Mouse (Mus musculus): ENCODE measurements at regions not wholly inside any gene's neighbourhood (a gene's known extent, or its start where the extent isn't known, plus 50 kb on each side); places are given as distances from the start of the nearest gene placed in this dataset.

DNA sequence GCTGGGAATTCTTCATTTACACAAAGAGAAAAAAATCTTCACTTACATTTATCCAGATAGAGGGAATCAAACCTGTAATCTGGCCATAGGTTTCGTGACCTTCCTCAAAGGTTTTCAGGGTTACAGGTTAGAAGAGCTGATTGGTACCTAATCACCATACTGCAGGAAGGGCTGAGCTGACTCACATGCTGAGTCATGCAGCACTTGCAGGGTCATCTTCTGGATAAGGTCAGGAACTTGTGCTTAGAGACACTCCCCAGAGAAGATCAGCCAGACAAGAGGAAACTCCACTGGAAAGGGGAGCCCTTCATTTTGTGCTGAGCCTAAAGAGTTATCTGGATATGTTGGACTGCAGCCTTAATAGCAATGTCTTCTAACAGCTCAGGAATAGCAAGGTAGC is 237.6 kb downstream of the Pax3 start:
- ATAC-seq (ENCODE audit: insufficient number of reproducible peaks, low FRiP score, low TSS enrichment, low read depth) (no peak), DNase-seq (ENCODE audit: low spot score) (no peak)
- WGBS = 76% methylated on average over 1 of the region's 1 CpGs

DNA sequence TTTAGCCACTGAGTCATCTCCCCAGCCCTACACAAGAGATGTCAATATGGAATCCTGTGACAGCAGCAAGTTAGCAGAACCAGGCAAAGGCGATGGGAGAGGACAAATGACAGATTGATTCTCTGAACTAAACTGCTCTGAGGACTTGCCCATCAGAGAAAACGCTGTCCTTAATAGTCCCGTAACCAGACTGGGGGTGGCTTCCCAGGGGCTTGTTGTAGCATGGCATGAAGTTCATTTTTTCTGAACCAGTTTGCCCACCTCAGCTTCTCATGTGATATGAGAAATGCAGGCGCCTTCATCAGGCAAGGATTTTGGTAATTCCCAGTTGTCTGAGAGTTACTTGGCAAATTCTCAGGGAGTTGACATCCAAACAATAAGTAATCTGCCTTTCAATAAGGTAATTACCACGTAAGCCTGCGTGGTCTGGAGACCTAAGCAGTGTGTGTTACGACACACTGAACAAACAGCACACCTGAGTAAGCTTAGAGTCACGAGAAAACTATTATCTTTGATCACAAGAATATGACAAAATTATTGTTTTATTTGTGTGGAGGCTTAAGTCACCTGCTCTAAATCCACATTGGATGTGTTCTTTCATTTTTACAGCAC is 239.7 kb downstream of the Pax3 start:
- H3K27me3 ChIP-seq (ENCODE audit: control insufficient read depth, insufficient read depth, low read length) = no peaks in the 10 kb centered on the region
- no peak overlapping the region for H3K4me3 ChIP-seq (ENCODE audit: low read depth, low read length)
- WGBS = 80% methylated on average over 8 of the region's 8 CpGs
- no peaks in the 10 kb centered on the region for H3K4me1 ChIP-seq (ENCODE audit: control insufficient read depth, insufficient read depth, low read length)
- H3K9me3 ChIP-seq (ENCODE audit: control insufficient read depth, low read length) = no peaks in the 10 kb centered on the region
- H3K27ac ChIP-seq (replicated peaks; ENCODE audit: low read depth, low read length) = no peak overlapping the region
- no peak overlapping the region for H3K9ac ChIP-seq (ENCODE audit: low read length)
- DNase-seq (ENCODE audit: low spot score) = no peak
- H3K4me2 ChIP-seq (ENCODE audit: low read depth, severe bottlenecking) = no peak overlapping the region
- ATAC-seq (ENCODE audit: insufficient number of reproducible peaks, low FRiP score, low TSS enrichment, low read depth) = no peak
- H3K36me3 ChIP-seq (ENCODE audit: control insufficient read depth, insufficient read depth, low read length) = no peaks in the 10 kb centered on the region

More for the DNA sequence above, 237.6 kb downstream of the Pax3 start:
- H3K9ac ChIP-seq (ENCODE audit: low read length) = no peak overlapping the region
- H3K4me3 ChIP-seq (ENCODE audit: low read depth, low read length) = no peak overlapping the region
- no peaks in the 10 kb centered on the region for H3K27me3 ChIP-seq (ENCODE audit: control insufficient read depth, insufficient read depth, low read length)
- H3K27ac ChIP-seq (replicated peaks; ENCODE audit: low read depth, low read length) = no peak overlapping the region
- no peaks in the 10 kb centered on the region for H3K36me3 ChIP-seq (ENCODE audit: control insufficient read depth, insufficient read depth, low read length)
- H3K4me1 ChIP-seq (ENCODE audit: control insufficient read depth, insufficient read depth, low read length) = no peaks in the 10 kb centered on the region
- H3K4me2 ChIP-seq (ENCODE audit: low read depth, severe bottlenecking) = no peak overlapping the region
- H3K9me3 ChIP-seq (ENCODE audit: control insufficient read depth, low read length) = no peaks in the 10 kb centered on the region

DNA sequence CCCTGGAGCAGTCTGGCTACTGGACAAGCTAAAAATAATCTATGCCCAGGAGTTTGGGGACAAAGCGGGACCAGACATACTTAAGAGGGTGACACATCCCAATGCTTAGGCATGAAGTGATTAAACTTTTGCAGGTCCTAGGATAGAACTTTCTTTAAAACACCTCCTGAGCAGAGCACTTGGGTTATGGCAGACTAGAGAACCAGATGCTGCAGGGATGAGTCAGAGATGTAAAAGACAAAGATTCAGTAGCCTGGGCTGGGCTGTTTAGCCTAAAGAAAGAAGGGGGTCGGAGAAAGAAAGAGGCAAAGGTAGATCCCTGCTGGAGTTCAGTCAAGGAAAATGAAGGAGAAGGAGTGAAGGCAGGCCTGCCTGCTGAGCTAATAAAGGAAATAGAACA is 249.0 kb downstream of the Pax3 start:
- Histone ChIP-seq H3K27me3 (ENCODE audit: control insufficient read depth, insufficient read depth, low read length) (no peaks in the 10 kb centered on the region), H3K36me3 (ENCODE audit: control insufficient read depth, insufficient read depth, low read length) (no peaks in the 10 kb centered on the region), H3K4me2 (ENCODE audit: low read depth, severe bottlenecking) (no peak overlapping the region), H3K9me3 (ENCODE audit: control insufficient read depth, low read length) (no peaks in the 10 kb centered on the region), H3K4me3 (ENCODE audit: low read depth, low read length) (no peak overlapping the region), H3K4me1 (ENCODE audit: control insufficient read depth, insufficient read depth, low read length) (peaks cover 5% of the 10 kb centered on the region; the same call in 1 of the 2 replicates), H3K9ac (ENCODE audit: low read length) (no peak overlapping the region), H3K27ac (replicated peaks; ENCODE audit: low read depth, low read length) (no peak overlapping the region)
- DNase-seq (ENCODE audit: low spot score) (no peak), ATAC-seq (ENCODE audit: insufficient number of reproducible peaks, low FRiP score, low TSS enrichment, low read depth) (no peak)
- 72% methylated on average over 2 of the region's 2 CpGs for WGBS

DNA sequence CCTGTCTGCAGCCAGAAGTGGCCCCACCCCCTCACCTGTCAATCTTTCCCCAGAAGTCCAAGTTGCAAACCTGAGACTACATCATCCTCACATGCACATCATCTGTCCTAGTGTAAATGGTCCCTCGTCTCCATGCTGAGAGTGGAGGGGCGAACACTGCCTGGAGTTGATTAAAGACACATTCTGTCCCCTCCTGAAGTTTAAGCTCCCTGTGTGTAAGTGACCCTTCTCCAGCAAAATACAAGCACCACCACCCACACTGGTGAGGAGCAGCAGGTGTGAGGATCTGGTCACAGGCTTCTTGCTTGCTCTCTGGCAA is 252.6 kb downstream of the Pax3 start:
- WGBS = 29% methylated on average over 2 of the region's 2 CpGs
- no peaks in the 10 kb centered on the region for H3K27me3 ChIP-seq (ENCODE audit: control insufficient read depth, insufficient read depth, low read length)
- H3K27ac ChIP-seq (replicated peaks; ENCODE audit: low read depth, low read length) = no peak overlapping the region
- no peak overlapping the region for H3K9ac ChIP-seq (ENCODE audit: low read length)
- H3K9me3 ChIP-seq (ENCODE audit: control insufficient read depth, low read length) = no peaks in the 10 kb centered on the region
- no peaks in the 10 kb centered on the region for H3K36me3 ChIP-seq (ENCODE audit: control insufficient read depth, insufficient read depth, low read length)
- DNase-seq (ENCODE audit: low spot score) = peak; percentile 23
- peaks cover 5% of the 10 kb centered on the region; the same call in 1 of the 2 replicates for H3K4me1 ChIP-seq (ENCODE audit: control insufficient read depth, insufficient read depth, low read length)
- H3K4me2 ChIP-seq (ENCODE audit: low read depth, severe bottlenecking) = no peak overlapping the region
- no peak overlapping the region for H3K4me3 ChIP-seq (ENCODE audit: low read depth, low read length)
- no peak for ATAC-seq (ENCODE audit: insufficient number of reproducible peaks, low FRiP score, low TSS enrichment, low read depth)

DNA sequence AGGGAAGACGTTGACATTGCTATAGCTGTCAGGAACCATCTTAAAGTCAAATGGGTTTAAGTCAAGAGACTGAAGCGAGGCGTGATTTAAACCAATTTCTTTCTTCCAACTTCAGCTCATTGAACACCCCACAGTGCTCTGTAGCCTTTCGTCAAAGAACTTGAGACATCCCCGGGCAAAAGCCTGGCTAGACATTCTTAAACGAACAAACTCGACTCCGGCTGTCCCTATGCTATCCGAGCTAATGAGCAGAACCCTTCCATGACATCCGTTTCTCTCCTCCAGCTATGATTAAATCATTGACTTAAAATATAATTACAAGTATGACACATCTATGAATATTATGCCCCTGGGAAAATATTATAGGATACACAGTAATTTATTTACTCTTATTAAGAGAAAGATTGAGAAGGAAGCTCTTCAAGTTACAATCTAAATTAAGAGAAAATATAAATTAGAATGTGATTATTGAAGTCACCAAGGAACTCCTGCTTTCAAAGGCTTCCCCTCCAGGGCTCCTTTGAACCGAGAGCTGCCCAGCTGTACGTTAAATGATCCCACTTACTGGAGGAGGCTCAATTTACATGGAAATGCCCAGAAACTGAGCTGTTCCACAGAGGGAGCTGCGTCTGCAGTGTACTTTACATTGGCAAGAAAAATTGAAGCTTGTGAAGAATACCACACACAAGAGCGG is 253.2 kb downstream of the Pax3 start:
- 61% methylated on average over 14 of the region's 14 CpGs for WGBS
- no peaks in the 10 kb centered on the region for H3K27me3 ChIP-seq (ENCODE audit: control insufficient read depth, insufficient read depth, low read length)
- H3K27ac ChIP-seq (replicated peaks; ENCODE audit: low read depth, low read length) = no peak overlapping the region
- peaks cover 5% of the 10 kb centered on the region; the same call in 1 of the 2 replicates for H3K4me1 ChIP-seq (ENCODE audit: control insufficient read depth, insufficient read depth, low read length)
- H3K36me3 ChIP-seq (ENCODE audit: control insufficient read depth, insufficient read depth, low read length) = no peaks in the 10 kb centered on the region
- no peak overlapping the region for H3K9ac ChIP-seq (ENCODE audit: low read length)
- H3K9me3 ChIP-seq (ENCODE audit: control insufficient read depth, low read length) = no peaks in the 10 kb centered on the region
- H3K4me2 ChIP-seq (ENCODE audit: low read depth, severe bottlenecking) = no peak overlapping the region
- DNase-seq (ENCODE audit: low spot score) = no peak
- no peak overlapping the region for H3K4me3 ChIP-seq (ENCODE audit: low read depth, low read length)
- ATAC-seq (ENCODE audit: insufficient number of reproducible peaks, low FRiP score, low TSS enrichment, low read depth) = no peak

DNA sequence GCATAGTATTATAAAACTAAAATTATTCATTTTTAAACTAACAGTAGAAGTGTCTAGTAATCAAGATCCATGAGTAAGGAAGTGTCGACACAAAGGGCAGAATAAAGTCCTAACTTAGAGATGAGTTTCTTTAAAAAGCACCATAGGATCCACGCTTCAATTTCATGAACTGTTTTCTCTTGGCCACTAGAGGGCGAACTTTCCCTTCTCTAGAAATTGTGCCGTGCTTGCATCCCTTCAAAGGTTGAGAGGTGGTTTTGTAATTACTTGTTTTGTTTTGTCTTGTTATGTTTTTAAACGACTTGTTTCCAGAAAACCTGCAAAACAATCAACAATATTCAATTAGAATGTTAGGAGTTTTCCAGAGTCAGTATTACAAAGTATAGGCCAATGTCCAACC is 253.8 kb downstream of the Pax3 start:
- no peak overlapping the region for H3K27ac ChIP-seq (replicated peaks; ENCODE audit: low read depth, low read length)
- H3K4me1 ChIP-seq (ENCODE audit: control insufficient read depth, insufficient read depth, low read length) = peaks cover 5% of the 10 kb centered on the region; the same call in 1 of the 2 replicates
- no peak for ATAC-seq (ENCODE audit: insufficient number of reproducible peaks, low FRiP score, low TSS enrichment, low read depth)
- no peak overlapping the region for H3K4me3 ChIP-seq (ENCODE audit: low read depth, low read length)
- 3% methylated on average over 5 of the region's 5 CpGs for WGBS
- no peaks in the 10 kb centered on the region for H3K9me3 ChIP-seq (ENCODE audit: control insufficient read depth, low read length)
- peak; percentile 24 for DNase-seq (ENCODE audit: low spot score)
- no peaks in the 10 kb centered on the region for H3K36me3 ChIP-seq (ENCODE audit: control insufficient read depth, insufficient read depth, low read length)
- H3K4me2 ChIP-seq (ENCODE audit: low read depth, severe bottlenecking) = no peak overlapping the region
- no peak overlapping the region for H3K9ac ChIP-seq (ENCODE audit: low read length)
- no peaks in the 10 kb centered on the region for H3K27me3 ChIP-seq (ENCODE audit: control insufficient read depth, insufficient read depth, low read length)

DNA sequence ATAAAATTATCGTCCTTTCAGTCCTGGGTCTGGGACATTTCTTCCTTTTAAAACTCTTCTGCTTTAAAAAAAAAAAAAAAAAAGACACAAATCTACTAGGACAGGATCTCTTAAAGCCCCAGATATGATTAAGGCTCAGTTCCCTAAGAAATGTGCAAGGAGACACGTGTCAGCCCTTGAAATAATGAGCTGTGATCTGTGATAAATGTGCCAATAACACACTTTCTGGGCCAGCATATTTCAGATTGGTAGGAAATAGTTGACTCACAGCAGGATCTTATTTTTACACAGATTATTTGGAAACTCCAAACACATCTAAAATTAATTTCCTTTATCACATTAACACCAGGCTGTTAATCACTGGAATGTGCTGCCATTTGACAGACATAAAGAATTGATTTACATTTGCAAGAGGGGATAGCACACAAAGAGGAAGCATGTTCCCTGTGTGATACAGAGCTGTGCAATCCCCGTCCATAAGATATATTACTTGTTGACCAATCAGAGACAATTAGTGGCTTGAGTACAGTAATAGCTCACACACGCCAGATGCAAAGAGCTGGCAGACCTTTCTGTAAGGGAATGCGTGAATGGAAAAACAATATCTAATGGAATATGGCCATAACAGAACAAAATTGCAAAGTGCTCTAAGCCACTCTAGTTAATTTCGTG is 263.7 kb downstream of the Pax3 start:
- Histone ChIP-seq H3K4me1 (ENCODE audit: control insufficient read depth, insufficient read depth, low read length) (no peaks in the 10 kb centered on the region), H3K4me2 (ENCODE audit: low read depth, severe bottlenecking) (no peak overlapping the region), H3K27ac (replicated peaks; ENCODE audit: low read depth, low read length) (no peak overlapping the region), H3K4me3 (ENCODE audit: low read depth, low read length) (no peak overlapping the region), H3K9ac (ENCODE audit: low read length) (no peak overlapping the region), H3K27me3 (ENCODE audit: control insufficient read depth, insufficient read depth, low read length) (no peaks in the 10 kb centered on the region), H3K36me3 (ENCODE audit: control insufficient read depth, insufficient read depth, low read length) (no peaks in the 10 kb centered on the region), H3K9me3 (ENCODE audit: control insufficient read depth, low read length) (no peaks in the 10 kb centered on the region)
- ATAC-seq (ENCODE audit: insufficient number of reproducible peaks, low FRiP score, low TSS enrichment, low read depth) = no peak
- 60% methylated on average over 6 of the region's 6 CpGs for WGBS
- DNase-seq (ENCODE audit: low spot score) = peak; percentile 6

DNA sequence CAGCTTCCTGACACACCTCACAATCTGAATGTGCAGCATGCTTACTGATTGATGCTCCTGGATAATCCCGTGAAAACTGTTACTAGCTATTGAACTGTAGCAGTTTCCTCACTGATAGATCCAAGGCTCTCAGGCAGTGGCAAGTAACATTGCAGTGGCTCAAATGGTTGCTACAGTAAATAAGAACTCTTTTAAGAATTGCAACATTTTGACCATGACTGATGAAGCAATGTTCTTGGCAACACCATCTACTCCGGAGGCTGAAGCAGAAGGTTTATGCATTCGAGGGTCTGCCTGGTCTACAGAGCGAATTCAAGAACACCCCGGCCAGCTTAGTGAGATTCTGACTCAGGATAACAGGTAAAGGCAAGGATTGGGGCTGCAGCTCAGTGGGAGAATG is 264.7 kb downstream of the Pax3 start:
- Histone ChIP-seq H3K4me3 (ENCODE audit: low read depth, low read length) (no peak overlapping the region), H3K4me2 (ENCODE audit: low read depth, severe bottlenecking) (no peak overlapping the region), H3K27ac (replicated peaks; ENCODE audit: low read depth, low read length) (no peak overlapping the region), H3K27me3 (ENCODE audit: control insufficient read depth, insufficient read depth, low read length) (no peaks in the 10 kb centered on the region), H3K9me3 (ENCODE audit: control insufficient read depth, low read length) (no peaks in the 10 kb centered on the region), H3K9ac (ENCODE audit: low read length) (no peak overlapping the region), H3K4me1 (ENCODE audit: control insufficient read depth, insufficient read depth, low read length) (no peaks in the 10 kb centered on the region), H3K36me3 (ENCODE audit: control insufficient read depth, insufficient read depth, low read length) (no peaks in the 10 kb centered on the region)
- no peak for ATAC-seq (ENCODE audit: insufficient number of reproducible peaks, low FRiP score, low TSS enrichment, low read depth)
- WGBS = 84% methylated on average over 5 of the region's 5 CpGs
- peak; percentile 15 for DNase-seq (ENCODE audit: low spot score)
